Mouse (Mus musculus) inflammation-experienced regulatory T-cells, adult 6 months (primary cell): ENCODE measurements around the gene Git1. TPM values are rescaled to one million over a fixed set of nuclear protein-coding genes. Genes with fewer than 3 reads are reported as not detected.

Source experiments
- ATAC-seq: one replicate; pipeline ENCODE4 v1.8.0; 2017
- polyA plus RNA-seq, 3 experiments: library from polyadenylated mRNA; unstranded; fragments of 100-300 nt; shearing (Covaris generic); gene quantifications; one replicate each; pipeline ENCODE4 v1.2.1; 2017

Git1 gene
- polyA plus RNA-seq, 3 experiments from 2014 or later: 9.4 to 13.7 (median 11.0) TPM

DNA sequence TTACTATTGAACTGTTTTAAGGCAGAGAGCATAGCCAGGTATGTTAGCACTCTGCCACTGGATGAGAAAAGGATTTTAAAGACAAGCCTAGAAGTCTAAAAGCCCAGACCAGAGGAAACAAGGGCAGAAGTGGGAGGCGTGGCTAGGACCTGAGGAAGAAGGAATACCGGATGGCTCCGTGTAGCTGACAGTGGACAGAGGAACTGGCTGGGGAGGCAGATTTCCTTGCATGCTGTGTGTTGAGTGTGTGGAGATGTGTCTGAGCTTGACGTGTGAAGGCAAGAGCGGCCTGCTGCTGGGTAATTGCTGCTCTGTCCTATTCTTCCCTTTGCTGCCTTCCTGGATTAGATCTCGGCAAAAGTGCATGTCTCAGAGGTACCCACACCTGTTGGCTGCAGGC is 9.1 kb downstream of the Git1 start:
- no peak for ATAC-seq

DNA sequence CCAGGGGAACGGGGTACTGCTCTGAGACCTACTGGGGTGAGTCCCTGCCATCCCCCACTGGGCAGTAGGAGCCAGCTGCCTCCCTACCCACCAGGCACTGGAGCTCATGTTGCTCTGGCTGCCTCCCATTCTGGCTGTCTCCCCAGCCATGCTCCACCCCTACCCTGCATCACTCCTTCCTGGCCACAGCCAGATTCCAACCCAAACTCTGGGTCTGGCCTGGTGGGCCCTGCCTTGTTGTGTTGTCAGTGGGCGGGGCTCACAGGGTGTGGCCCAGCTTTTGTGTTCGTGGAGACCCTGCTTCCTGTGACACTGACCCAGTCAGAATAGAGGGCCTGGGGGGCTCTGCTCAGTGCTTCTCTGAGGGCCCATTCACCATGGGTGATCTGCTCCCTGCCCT is 10.1 kb downstream of the Git1 start:
- no peak for ATAC-seq

DNA sequence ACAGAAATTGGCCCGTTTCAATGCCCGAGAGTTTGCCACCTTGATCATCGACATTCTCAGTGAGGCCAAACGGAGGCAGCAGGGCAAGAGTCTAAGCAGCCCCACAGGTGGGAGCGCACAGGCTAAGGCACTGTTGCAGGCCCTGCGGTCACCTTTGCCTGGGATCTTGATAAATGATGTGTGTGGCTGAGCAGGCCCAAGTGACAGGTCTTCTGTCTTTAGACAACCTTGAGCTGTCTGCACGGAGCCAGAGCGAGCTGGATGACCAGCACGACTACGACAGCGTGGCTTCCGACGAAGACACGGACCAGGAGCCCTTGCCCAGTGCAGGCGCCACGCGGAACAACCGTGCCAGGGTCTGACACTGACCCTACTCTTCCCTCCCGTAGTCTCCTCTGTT is 11.0 kb downstream of the Git1 start:
- ATAC-seq: no peak

DNA sequence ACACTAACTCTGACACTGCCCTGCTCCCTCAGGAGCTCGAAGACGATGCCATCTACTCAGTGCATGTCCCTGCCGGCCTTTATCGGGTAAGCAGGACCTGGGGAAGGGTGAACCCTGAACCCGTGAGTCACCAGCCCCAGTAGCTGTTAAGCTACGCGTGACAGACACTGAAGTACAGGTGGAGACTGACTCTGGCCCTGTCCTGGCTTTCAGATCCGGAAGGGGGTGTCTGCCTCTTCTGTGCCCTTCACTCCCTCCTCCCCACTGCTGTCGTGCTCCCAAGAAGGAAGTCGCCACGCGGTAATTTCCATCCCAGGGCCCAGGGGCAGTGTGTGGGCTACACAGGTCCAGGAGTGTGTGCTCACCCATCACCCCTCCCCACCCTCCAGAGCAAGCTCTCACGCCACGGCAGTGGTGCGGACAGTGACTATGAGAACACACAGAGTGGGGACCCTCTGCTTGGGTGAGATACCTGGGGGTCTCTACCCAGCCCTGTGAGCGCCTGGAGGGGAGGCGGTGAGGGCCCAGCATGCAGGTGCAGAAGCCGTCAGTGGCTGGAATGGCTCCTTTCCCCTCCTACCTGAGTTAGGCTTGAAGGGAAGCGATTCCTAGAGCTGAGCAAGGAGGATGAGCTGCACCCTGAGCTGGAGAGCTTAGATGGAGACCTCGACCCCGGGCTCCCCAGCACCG is 12.1 kb downstream of the Git1 start:
- ATAC-seq: no peak

DNA sequence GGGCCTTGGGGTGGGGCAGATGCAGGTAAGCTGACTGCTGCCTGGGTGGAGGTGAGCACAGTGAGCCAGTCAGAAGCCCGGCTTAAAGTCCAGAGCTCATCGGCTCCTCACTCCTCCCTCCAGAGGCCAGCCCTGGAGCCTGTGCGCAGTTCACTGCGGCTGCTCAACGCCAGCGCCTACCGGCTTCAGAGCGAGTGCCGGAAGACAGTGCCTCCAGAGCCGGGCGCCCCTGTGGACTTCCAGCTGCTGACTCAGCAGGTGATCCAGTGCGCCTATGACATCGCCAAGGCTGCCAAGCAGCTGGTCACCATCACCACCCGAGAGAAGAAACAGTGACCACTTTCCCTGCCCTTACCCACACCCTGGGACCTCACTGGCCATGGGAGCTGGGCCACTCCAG is 12.9 kb downstream of the Git1 start:
- no peak for ATAC-seq

DNA sequence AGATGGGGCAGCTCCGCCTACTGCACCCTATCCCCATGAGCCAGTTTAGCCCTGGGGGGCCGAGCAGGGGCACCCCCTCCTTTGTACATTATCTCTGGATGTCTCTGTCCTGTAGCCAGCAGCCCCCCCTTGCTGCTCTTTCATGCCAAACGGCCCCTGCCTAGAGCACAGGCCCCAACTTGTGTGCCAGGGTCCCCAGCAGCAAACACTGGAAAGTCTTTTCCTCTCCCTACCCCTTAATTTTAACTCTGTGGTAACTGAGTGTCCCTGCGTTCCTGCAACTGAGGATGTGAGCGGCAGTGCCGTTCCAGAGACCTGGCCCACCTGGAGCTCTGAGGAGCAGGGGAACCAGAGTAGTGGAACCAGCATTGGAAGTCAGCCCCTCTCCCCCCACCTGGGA is 13.6 kb downstream of the Git1 start:
- ATAC-seq: no peak

DNA sequence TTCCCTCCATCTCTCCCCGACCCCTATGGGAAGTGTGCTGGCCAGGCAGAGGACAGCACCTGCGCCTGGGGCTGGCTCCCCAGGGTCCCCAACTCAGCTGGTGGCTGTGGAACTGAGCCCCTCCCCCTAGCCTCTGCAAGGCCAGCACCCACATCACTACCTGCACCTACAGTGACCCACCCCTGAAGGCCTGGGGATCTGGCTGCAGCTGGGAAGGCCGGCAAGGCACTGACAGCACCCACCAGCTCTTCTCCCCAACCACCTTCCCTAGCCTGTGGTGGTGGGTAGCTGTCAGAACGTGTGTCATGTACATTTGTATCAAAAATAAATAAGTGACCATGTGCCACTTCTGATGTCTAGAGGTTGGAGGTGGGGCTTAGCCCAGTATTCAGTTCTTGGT is 14.1 kb downstream of the Git1 start:
- ATAC-seq: no peak

DNA sequence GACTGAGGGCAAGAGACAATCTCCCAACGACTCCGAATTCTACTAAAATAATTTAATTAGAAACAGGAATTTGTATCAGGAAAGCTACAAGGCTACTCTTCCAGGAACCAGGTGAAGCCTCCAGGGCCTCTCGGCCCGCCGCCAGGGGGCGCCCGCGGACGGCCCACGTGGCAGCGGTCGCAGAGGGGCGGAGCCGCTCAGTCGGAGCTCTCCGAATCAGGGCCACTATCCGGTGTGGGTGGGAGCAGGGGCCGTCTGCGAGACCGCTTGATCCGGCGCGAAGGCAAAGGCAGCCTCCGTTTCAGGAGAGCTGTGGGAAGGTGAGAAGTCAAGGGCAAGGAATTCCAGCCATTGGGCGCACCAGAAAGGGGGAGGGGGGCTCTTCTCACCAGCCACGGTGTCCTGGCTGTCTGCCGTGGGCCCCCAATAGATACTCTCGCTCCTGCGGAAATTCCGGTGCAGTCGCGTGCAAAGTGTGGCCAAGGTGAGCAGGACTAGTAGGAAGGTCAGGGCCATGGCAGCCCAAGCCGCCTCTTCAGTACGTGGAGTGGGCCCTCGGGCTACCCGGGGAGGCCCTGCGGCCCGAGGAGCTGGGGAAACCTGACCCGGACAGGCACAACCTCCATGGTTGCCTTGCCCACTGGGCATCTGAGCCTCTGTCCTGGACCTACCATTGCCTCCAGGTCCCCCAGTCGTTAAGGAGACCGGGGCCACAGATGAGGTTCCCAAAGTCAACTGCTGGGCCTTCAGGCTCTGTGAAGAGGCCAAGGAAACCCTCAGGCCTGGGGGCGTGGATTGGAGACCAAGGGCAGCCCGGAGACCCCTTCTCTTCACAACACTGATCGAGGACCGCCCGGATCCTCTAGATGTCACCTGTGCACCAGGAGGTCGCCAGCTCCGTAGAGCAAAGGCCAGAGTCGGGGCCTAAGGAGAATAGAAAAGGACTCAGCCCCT is 15.0 kb downstream of the Git1 start:
- ATAC-seq: peak; percentile 80

DNA sequence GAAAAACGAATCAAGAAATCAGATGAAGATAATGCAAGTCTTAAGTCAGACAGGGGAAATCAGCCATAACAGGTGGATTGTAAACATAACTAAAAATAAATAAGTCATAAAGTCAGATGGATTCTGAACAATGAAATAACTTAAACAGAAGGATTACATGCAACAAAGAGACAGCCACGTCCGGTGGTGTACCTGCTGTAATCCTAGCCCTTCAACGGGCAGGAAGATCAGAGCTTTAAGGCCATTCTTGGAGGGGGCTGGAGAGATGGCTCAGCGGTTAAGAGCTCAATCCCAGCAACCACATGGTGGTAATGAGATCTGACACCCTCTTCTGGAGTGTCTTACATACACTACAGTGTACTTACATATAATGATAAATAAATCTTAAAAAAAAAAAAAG is 18.0 kb downstream of the Git1 start:
- ATAC-seq: no peak

DNA sequence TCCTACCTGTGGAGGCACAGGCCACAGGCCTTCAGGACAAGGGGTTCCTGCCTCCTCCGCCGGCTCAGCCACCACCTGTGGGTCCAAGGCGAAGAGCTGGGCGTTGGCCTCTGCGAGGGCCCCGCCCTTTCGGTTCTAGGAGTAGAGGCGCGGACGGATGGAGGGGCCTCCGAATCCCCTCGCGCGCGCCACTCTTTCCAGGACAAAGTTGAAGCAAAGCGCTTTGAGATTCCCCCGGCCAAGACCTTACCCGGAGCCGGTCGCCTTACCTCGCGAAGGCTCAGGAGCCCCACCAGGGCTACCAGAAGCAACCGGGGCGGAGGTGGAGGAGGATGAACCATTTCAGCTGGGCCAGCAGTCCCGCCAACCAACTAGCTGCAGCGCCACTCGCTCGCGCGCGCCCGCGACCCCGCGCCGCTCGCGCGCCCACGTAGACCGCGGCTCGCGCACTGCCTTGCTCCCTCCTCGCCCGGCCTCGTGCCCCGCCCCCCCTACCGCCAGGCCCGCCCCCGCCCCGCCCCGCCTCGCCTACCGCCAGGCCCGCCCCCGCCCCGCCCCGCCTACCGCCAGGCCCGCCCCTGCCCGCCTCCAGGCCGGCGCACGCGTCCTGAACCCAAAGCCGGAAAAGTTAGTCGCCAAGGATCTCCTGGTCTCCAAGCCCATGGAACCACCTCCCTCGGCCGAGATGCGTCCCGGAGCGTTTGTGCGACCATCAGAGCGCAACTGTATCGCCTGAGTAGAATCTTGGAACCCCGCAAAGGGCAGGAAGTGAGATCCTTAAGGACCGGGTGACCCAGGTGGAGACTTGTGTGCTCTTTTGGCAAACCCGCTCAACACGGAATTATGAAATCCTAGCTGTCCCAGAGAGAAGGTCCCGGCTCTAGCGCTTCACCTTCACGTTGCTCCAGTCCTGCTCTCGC is 19.8 kb downstream of the Git1 start:
- ATAC-seq: peak; percentile 75

DNA sequence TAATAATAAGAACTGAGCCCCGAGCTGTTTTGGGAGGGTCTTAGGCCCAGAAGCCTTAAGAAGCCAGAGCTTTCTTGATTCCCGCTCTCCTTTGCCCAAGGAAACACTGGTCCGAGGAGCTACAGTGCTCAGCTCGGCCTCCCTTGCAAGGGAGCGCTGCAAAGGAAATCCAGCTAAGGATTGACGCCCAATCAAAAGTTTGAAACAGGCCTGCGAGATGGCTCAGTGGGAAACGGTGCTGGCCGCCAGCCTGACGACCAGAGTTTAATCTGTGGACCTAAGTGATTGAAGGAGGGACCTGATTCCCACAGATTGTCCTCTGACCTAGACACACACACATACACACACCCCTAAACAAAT is 20.4 kb downstream of the Git1 start:
- ATAC-seq: no peak

DNA sequence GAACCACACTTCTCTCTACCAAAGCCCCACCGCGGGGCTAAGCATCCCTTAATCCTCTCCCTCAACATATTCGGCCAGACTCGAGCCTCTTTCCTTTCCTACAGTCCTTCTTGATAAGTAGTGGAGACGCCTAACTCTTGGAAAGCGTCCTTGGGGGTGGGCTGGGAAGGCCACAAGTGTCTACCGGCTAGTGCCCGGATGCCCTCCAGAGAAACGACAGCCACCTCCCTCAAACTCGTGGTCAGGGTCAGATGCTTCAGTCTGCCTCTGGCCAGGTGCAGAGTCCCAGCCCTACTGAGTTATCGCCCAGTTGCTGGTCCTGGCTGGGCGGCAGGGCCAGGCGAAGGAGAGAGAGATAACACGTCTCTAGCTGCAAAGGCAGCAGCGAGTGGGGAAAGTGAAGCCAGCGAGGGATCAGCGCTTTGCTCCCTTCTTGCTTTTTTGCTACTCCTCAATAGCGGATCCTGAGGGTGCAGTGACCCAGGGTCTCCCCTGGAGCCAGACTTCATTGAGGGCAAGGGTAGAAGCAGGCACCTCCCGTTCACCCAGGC is 21.0 kb downstream of the Git1 start:
- ATAC-seq: no peak

DNA sequence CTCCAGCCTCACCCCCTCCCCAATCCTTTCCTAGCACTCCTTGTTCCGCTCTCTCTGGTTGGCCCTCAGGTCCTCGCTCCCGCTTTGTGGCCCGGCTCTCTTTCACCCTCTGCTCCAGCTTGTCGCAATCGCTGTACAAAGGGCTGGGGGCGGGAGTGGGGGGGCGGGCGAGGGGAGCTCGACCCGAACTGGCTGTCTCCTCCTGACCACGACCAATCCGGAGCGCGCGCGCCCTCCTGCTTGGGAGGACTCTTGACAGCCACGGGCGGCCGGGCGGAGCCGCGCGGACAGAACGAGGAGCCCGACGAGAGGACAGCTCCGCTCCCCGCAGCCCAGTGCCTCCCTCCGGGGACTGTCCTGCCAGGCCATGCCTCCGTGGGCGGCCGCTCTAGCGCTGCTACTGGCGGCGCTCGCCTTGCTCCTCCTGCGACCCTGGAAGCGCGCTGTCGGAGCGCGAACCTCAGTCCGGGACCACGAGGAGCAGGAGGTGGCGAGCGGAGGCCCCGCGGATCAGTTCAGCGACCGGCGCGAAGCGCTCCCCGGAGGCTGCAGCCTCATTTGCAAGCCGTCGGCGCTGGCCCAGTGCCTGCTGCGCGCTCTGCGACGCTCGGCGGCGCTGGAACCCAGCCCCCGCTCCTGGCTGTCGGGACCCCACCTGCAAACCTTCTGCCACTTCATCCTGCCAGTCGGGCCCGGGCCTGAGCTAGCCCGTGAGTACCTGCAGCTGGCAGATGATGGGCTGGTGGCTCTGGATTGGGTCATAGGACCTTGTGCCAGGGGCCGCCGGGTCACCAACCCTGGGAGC is 21.7 kb downstream of the Git1 start, which contains the start of gene Abhd15:
TSS of gene Abhd15 (plus strand) at position 290 of the 805 bp plus-strand sequence.
- no peak for ATAC-seq

DNA sequence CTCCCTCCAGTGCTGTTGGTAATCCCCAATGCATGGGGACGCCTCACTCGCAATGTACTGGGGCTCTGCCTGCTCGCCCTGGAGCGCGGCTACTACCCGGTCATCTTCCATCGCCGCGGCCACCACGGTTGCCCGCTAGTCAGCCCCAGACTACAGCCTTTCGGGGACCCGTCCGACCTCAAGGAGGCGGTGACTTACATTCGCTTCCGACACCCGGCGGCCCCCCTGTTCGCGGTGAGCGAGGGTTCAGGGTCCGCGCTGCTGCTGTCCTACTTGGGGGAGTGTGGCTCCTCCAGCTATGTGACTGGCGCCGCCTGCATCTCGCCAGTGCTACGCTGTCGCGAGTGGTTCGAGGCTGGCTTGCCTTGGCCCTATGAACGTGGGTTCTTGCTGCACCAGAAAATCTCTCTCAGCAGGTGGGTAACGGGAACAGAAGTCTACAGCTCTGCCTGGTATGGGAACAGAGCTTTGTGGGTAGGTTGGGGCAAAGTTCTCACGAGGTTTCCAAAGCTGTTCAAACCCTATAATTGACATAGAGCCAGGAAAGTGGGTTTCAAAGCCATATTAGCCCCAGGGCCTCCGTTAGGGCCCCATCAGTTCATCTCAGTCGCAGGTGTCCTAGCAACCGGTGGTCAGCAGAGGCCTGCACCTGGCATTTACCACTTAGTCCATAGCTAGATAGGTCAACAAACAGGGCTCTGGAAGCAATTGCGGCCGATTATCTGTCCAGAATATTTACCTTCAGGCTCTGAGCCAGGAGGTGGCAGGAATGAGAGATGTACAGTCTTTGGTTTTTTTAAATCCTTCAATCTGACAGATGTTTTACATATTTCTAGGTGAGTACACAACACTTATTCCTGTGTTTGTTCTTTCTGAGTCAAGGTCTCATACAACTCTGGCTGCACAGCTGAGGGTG is 22.5 kb downstream of the Git1 start, which contains the start of gene Trp53i13:
TSS of gene Trp53i13 (minus strand) at position 344 of the 916 bp plus-strand sequence.
- no peak for ATAC-seq

DNA sequence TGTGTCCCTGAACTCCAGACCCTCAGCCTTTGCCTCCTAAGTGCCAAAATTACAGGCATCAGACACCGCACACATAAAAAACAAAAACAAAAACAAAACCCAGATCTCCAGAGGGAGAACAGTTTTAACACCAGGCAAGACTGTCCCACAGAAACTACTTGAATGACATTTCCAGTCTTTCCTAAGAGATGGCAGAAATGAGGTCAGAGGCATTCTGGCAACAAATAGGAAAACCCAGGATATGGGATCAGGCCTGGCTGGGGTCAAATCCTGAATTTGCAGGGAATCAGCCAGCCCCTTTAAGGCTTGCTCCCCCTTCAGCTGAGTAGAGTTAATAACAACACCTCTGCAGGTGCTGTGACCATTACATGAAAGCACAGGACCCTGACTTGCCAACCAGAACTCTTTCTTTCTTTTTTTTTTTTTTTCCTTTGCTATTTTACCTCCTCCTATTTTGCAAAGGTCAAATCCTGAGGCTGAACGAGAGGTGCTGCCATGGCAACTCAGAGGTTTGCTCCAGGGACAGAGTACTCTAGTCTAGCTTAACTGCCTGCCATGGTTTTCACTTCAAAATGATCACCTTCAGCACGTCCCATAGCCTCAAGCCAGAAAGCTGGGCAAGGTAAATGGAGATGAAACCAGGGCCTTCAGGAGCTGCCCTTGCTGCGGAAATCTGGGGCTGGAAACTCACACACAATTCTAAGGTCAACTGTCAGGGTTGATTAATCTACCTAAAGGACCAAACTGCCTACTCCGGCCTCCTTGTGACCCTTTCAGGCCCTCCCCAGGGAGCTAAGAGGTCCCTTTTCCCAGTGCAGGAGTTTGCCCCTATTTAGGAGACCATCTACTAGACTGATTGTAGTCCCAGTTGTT is 23.4 kb downstream of the Git1 start:
- no peak for ATAC-seq

DNA sequence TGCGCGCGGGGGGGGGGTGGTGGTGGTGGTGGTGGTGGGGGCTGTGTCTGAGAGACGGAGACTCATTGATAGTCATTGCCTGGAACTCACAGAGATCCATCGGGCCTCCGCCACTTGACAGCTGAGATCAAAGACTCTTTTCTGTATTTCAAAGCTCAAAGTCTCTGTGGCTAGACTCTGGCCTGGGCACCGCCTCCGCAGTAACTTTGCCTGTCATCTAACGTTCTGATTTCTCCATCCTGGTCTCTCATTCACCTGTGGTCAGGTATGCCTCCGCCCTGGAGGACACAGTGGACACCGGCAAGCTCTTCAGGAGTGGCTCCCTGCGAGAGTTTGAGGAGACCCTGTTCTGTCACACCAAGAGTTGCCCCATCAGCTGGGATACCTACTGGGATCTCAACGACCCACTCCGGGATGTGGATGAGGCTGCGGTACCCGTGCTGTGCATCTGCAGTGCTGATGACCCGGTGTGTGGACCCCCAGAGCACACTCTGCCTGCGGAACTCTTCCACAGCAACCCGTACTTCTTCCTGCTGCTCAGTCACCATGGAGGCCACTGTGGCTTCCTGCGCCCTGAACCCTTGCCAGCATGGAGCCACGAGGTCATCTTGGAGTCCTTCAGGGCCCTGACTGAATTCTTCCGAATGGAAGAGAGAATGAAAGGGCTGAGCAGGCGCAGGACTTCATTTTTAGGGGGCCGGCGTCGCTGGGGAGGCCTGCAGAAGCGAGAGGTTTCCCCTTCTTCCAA is 24.9 kb downstream of the Git1 start:
- no peak for ATAC-seq

DNA sequence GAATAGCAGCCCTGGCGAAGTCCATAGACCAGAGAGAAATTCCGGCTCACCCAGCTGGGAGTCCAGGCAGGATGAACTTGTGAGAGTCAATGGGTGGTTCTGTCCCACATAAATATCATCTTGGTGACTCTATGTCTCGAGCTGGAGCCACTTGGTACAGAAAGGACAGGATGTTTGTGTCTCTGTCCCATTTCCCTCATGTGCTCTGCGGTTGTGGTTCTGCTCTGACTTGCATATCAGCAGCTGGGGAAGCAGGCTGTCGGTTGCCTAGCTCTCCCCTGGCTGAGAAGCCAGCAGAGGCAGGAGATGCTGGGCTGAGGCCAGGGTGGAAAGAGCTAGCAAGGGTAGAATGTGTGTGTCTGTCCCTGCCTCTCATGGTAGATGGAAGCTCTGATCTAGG is 25.7 kb downstream of the Git1 start, which contains the start of gene Gm10392:
TSS of gene Gm10392 (minus strand) at position 156 of the 400 bp plus-strand sequence.
- peak; percentile 85 for ATAC-seq
